Mouse (Mus musculus): ENCODE measurements around the gene Tbx5.
"Not testable (repeated sequence)": the region's sequence is repeated elsewhere in the genome, so short reads cannot be mapped to it uniquely, and the experiment has no call there.

Tbx5 gene

GRCm38 (mm10) chr5:119844366-119844765 lies 11.9 kb downstream of the Tbx5 start:
- DNase-seq = peak; percentile 34

GRCm38 (mm10) chr5:119844994-119845393 lies 12.5 kb downstream of the Tbx5 start:
- DNase-seq = peak; percentile 84

GRCm38 (mm10) chr5:119857052-119857451 lies 24.6 kb downstream of the Tbx5 start:
- no peak for DNase-seq

- no peak for DNase-seq
Observed at GRCm38 (mm10) chr5:119861301-119861700, 28.8 kb downstream of the Tbx5 start.

- DNase-seq = no peak
Observed at GRCm38 (mm10) chr5:119862431-119862830, 30.0 kb downstream of the Tbx5 start.

- peak; percentile 56 for DNase-seq
Observed at GRCm38 (mm10) chr5:119866277-119867235, 34.1 kb downstream of the Tbx5 start.

GRCm38 (mm10) chr5:119867986-119868385 lies 35.5 kb downstream of the Tbx5 start:
- DNase-seq = no peak

GRCm38 (mm10) chr5:119875421-119875820 lies 43.0 kb downstream of the Tbx5 start:
- DNase-seq = no peak

- DNase-seq = no peak
Observed at GRCm38 (mm10) chr5:119877185-119877584, 44.7 kb downstream of the Tbx5 start.

- no peak for DNase-seq
Observed at GRCm38 (mm10) chr5:119885595-119885994, 53.1 kb downstream of the Tbx5 start.

GRCm38 (mm10) chr5:119887381-119887780 lies 54.9 kb downstream of the Tbx5 start:
- DNase-seq = no peak

- peak; percentile 14 for DNase-seq
Observed at GRCm38 (mm10) chr5:119891960-119892359, 59.5 kb downstream of the Tbx5 start.

- no peak for DNase-seq
Observed at GRCm38 (mm10) chr5:119893060-119893459, 60.6 kb downstream of the Tbx5 start.

- DNase-seq = no peak
Observed at GRCm38 (mm10) chr5:119896605-119897004, 64.1 kb downstream of the Tbx5 start.

GRCm38 (mm10) chr5:119916551-119917171 lies 84.2 kb downstream of the Tbx5 start:
- DNase-seq = no peak

- DNase-seq = not testable (repeated sequence)
Observed at GRCm38 (mm10) chr5:119918381-119918780, 85.9 kb downstream of the Tbx5 start.

GRCm38 (mm10) chr5:119920941-119921340 lies 88.5 kb downstream of the Tbx5 start:
- DNase-seq = no peak

GRCm38 (mm10) chr5:119922229-119922628 lies 89.8 kb downstream of the Tbx5 start:
- DNase-seq = peak; percentile 19
